Mouse (Mus musculus): Measurements from ENCODE around the gene Ppp1ca. TPM values are rescaled to one million over a fixed set of nuclear protein-coding genes. Genes with fewer than 3 reads are reported as not detected.
A peak's percentile ranks its signal among the peaks of the same experiment; 100 is the strongest.

Gene Ppp1ca
- total and polyA plus RNA-seq, 3 experiments: 389 to 635 (median 502) TPM

- no peak for DNase-seq (ENCODE audit: extremely low read depth)
- peaks cover 6 to 60% of the 10 kb centered on the region in 2 experiments for H3K4me1 ChIP-seq (ENCODE audit: control insufficient read depth in 1 of 2, insufficient read depth in 2 of 2)
- no peaks in the 10 kb centered on the region for H3K9me3 ChIP-seq (replicated peaks; ENCODE audit: low read length)
- in situ Hi-C loops (cut with MboI; ENCODE audit: low pct_ligation_motif_present, low pct_unique_long_range_greater_than_20kb, low sequenced_read_pairs): no loop called here
- no peak for TF ChIP-seq MAX (IDR thresholded peaks at IDR 0.05; ENCODE audit: low read length)
- 0 out of 2 replicates have a peak, but pooled peaks have one; percentile 22 for TF ChIP-seq POLR2A (IDR thresholded peaks at IDR 0.05; ENCODE audit: low read depth, low read length)
- no peak for TF ChIP-seq KAT2A (IDR thresholded peaks at IDR 0.05; ENCODE audit: insufficient replicate concordance, low read length)
- no peak for TF ChIP-seq ELF1 (IDR thresholded peaks at IDR 0.05; ENCODE audit: low read depth, low read length)
- TF ChIP-seq NELFE (IDR thresholded peaks at IDR 0.05; ENCODE audit: low read depth, low read length): no peak
- TF ChIP-seq POLR2AphosphoS2 (IDR thresholded peaks at IDR 0.05; ENCODE audit: low read depth, low read length): no peak
- no peak for TF ChIP-seq BHLHE40 (IDR thresholded peaks at IDR 0.05; ENCODE audit: low read depth, low read length)
- TF ChIP-seq ZMIZ1 (IDR thresholded peaks at IDR 0.05; ENCODE audit: low read depth, low read length): peak; percentile 63
- no peak for TF ChIP-seq ETS1 (conservative IDR thresholded peaks at IDR 0.05; ENCODE audit: low read depth, low read length)
- no peak for TF ChIP-seq MAFK (IDR thresholded peaks at IDR 0.05; ENCODE audit: insufficient replicate concordance, low read length)
- no peak for TF ChIP-seq CHD1 (IDR thresholded peaks at IDR 0.05; ENCODE audit: low read depth, low read length)
- TF ChIP-seq IRF4 (IDR thresholded peaks at IDR 0.05; ENCODE audit: low read depth, low read length): no peak
- H3K4me2 ChIP-seq (ENCODE audit: insufficient read depth, low read depth, poor library complexity, severe bottlenecking): no peak overlapping the region
- H3K36me3 ChIP-seq (replicated peaks in 1 of 2; ENCODE audit: control insufficient read depth in 1 of 2, insufficient read depth in 1 of 2, low read length in 1 of 2): peaks cover 51 to 70% of the 10 kb centered on the region in 2 experiments
- dilution Hi-C loops (cut with MboI; ENCODE audit: extremely low pct_ligation_motif_present, extremely low pct_unique_long_range_greater_than_20kb, low sequenced_read_pairs): no loop called here
- H3K4me3 ChIP-seq (replicated peaks in 1 of 3; ENCODE audit: low read depth in 2 of 3, low read length in 2 of 3, poor library complexity in 1 of 3): no peak overlapping the region
- no peak overlapping the region for H3K27ac ChIP-seq (ENCODE audit: insufficient read depth, low read depth)
- H3K9ac ChIP-seq (ENCODE audit: insufficient read depth, low read depth): no peak overlapping the region
- peaks cover 29% of the 10 kb centered on the region for H3K79me2 ChIP-seq (replicated peaks; ENCODE audit: control insufficient read depth, extremely low read depth, insufficient read depth, poor library complexity, severe bottlenecking)
- H3K27me3 ChIP-seq (replicated peaks): no peaks in the 10 kb centered on the region
Measured at GRCm38 (mm10) chr19:4194776-4195650, 3.1 kb downstream of the Ppp1ca start.

GRCm38 (mm10) chr19:4196048-4196447 lies 4.2 kb downstream of the Ppp1ca start:
- peaks cover 35% of the 10 kb centered on the region for H3K79me2 ChIP-seq (replicated peaks; ENCODE audit: control insufficient read depth, extremely low read depth, insufficient read depth, poor library complexity, severe bottlenecking)
- H3K4me1 ChIP-seq (ENCODE audit: control insufficient read depth in 1 of 2, insufficient read depth in 2 of 2): peaks cover 11 to 68% of the 10 kb centered on the region in 2 experiments
- H3K9ac ChIP-seq (ENCODE audit: insufficient read depth, low read depth): no peak overlapping the region
- H3K36me3 ChIP-seq (replicated peaks in 1 of 2; ENCODE audit: control insufficient read depth in 1 of 2, insufficient read depth in 1 of 2, low read length in 1 of 2): peaks cover 56 to 76% of the 10 kb centered on the region in 2 experiments
- no peak for DNase-seq (ENCODE audit: extremely low read depth)
- no peak overlapping the region for H3K4me3 ChIP-seq (replicated peaks in 1 of 3; ENCODE audit: low read depth in 2 of 3, low read length in 2 of 3, poor library complexity in 1 of 3)
- in situ Hi-C loops (cut with MboI; ENCODE audit: low pct_ligation_motif_present, low pct_unique_long_range_greater_than_20kb, low sequenced_read_pairs): no loop called here
- H3K4me2 ChIP-seq (ENCODE audit: insufficient read depth, low read depth, poor library complexity, severe bottlenecking): no peak overlapping the region
- TF ChIP-seq MXI1 (IDR thresholded peaks at IDR 0.05; ENCODE audit: low read depth, low read length): no peak
- no peak for TF ChIP-seq NRF1 (IDR thresholded peaks at IDR 0.05; ENCODE audit: low read depth, low read length)
- no peak for TF ChIP-seq ZMIZ1 (IDR thresholded peaks at IDR 0.05; ENCODE audit: low read depth, low read length)
- TF ChIP-seq ETS1 (conservative IDR thresholded peaks at IDR 0.05; ENCODE audit: low read depth, low read length): no peak
- TF ChIP-seq USF1 (IDR thresholded peaks at IDR 0.05; ENCODE audit: low read depth, low read length): no peak
- dilution Hi-C loops (cut with MboI; ENCODE audit: extremely low pct_ligation_motif_present, extremely low pct_unique_long_range_greater_than_20kb, low sequenced_read_pairs): no loop called here
- no peak overlapping the region for H3K27ac ChIP-seq (ENCODE audit: insufficient read depth, low read depth)
- H3K9me3 ChIP-seq (replicated peaks; ENCODE audit: low read length): no peaks in the 10 kb centered on the region
- H3K27me3 ChIP-seq (replicated peaks): no peaks in the 10 kb centered on the region

Measured in CH12.LX (cell line).